In the genomic region with DNA sequence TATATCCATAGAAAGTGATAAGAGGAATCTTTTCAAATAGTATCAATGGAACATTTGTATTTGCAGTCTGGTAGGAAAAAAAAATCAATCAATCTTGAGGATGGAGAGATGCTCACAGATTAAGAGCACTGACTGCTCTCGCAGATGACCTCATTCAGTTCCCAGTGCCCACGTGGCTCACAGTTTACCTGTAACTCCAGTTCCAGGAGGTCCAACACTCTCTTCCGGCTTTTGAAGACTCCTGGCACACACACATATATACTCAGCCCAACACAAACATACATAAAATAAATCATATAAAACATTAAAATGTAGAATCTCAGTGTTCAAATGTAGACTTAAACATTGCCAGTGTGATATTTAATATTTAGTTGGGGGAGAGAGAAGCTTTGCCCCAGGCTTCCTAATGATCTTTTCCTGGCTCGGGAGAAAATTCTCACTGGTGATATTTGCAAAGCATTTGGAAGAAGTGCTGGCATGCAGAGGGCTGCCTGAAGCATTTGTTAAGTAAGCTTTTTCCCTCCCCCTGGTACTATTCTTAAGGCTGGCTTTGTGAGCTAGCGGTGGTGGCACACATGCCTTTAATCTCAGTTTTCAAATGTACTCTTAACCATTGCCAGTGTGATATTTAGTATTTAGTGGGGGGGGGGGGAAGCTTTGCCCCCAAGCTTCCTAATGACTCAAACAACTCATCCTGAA, we compare ENCODE assay signal across 21 mouse cellular contexts. TPM values are rescaled to one million over a fixed set of nuclear protein-coding genes. Genes with fewer than 3 reads are reported as not detected.
DNase-seq lines count a peak whose midpoint lies in the region; ATAC-seq and TF ChIP-seq lines count a peak whose summit lies in the region.
"Had no signal": no experiment of that assay in that cellular context is flagged by ENCODE, and none has a peak within 500 bp of the region (broad histone marks: within the 10 kb centered on the region; RNA-seq: fewer than 3 reads in every experiment).

No protein-coding gene starts in this region.

- no peaks in the 10 kb centered on the region for H3K27me3 ChIP-seq in embryonic facial prominence, embryonic 14.5 days (replicated peaks; ENCODE audit: control insufficient read depth, insufficient read depth, low read length)
- H3K27me3 ChIP-seq in embryonic facial prominence, embryonic 10.5 days (replicated peaks; ENCODE audit: low read depth, poor library complexity, severe bottlenecking): no peaks in the 10 kb centered on the region
- H3K27me3 ChIP-seq in midbrain, embryonic 14.5 days (ENCODE audit: control insufficient read depth, insufficient read depth, low read length): no peaks in the 10 kb centered on the region
- H3K27me3 ChIP-seq in midbrain, postnatal 0 days (ENCODE audit: insufficient read depth, low read length): no peaks in the 10 kb centered on the region
- H3K27me3 ChIP-seq: forebrain, embryonic 12.5 days; heart, embryonic 13.5 days; hindbrain, embryonic 15.5 days had no signal

- H3K9ac ChIP-seq in embryonic facial prominence, embryonic 14.5 days (ENCODE audit: low read depth, low read length): no peak overlapping the region
- no peak overlapping the region for H3K9ac ChIP-seq in midbrain, embryonic 14.5 days (replicated peaks; ENCODE audit: low read length)
- no peak overlapping the region for H3K9ac ChIP-seq in midbrain, postnatal 0 days (replicated peaks; ENCODE audit: low read length, poor library complexity, severe bottlenecking)
- H3K9ac ChIP-seq: forebrain, embryonic 12.5 days; heart, embryonic 13.5 days; hindbrain, embryonic 15.5 days had no signal

- H3K9me3 ChIP-seq in embryonic facial prominence, embryonic 14.5 days (ENCODE audit: control insufficient read depth, low read length): no peaks in the 10 kb centered on the region
- no peaks in the 10 kb centered on the region for H3K9me3 ChIP-seq in embryonic facial prominence, embryonic 10.5 days
- no peaks in the 10 kb centered on the region for H3K9me3 ChIP-seq in midbrain, embryonic 14.5 days (ENCODE audit: control insufficient read depth, low read length)
- H3K9me3 ChIP-seq in midbrain, postnatal 0 days (ENCODE audit: low read length): no peaks in the 10 kb centered on the region
- H3K9me3 ChIP-seq: forebrain, embryonic 12.5 days; G1E; hindbrain, embryonic 15.5 days had no signal

- H3K4me3 ChIP-seq in embryonic facial prominence, embryonic 14.5 days (ENCODE audit: low read depth, low read length): no peak overlapping the region
- H3K4me3 ChIP-seq in embryonic facial prominence, embryonic 10.5 days: no peak overlapping the region
- H3K4me3 ChIP-seq in left cerebral cortex, adult 2 months: no peak overlapping the region
- no peak overlapping the region for H3K4me3 ChIP-seq in midbrain, embryonic 14.5 days (replicated peaks; ENCODE audit: low read depth, low read length)
- no peak overlapping the region for H3K4me3 ChIP-seq in midbrain, postnatal 0 days (ENCODE audit: low read depth, low read length)
- H3K4me3 ChIP-seq: forebrain, embryonic 12.5 days; heart, embryonic 13.5 days; hindbrain, embryonic 15.5 days had no signal

- peak; percentile 31 for DNase-seq in embryonic facial prominence, embryonic 14.5 days (ENCODE audit: low spot score)
- no peak for DNase-seq in embryonic facial prominence, embryonic 10.5 days (ENCODE audit: low spot score)
- peak in 1 of 2 experiments; percentile 8 for DNase-seq in left cerebral cortex, adult 2 months (ENCODE audit: extremely low spot score in 1 of 2, low spot score in 2 of 2)
- DNase-seq in left cerebral cortex, postnatal 10 days (ENCODE audit: extremely low spot score in 1 of 2, low spot score in 2 of 2): no peak
- DNase-seq in midbrain, embryonic 14.5 days: no peak
- DNase-seq in midbrain, postnatal 0 days (ENCODE audit: low spot score): no peak
- no peak for DNase-seq in adrenal gland, postnatal 14 days
- DNase-seq: adrenal gland, adult 8-10 months; B cell, adult 2 months; cerebellum, adult 11-12 months; cerebellum, adult 9-10 months; cerebellum, postnatal 36 days; gastrocnemius, postnatal 36 days; heart, adult 11 months; heart, postnatal 36 days had no signal

- TF ChIP-seq CTCF in left cerebral cortex, adult 2 months (IDR thresholded peaks at IDR 0.05): no peak
- no peak for TF ChIP-seq CTCF in midbrain, postnatal 0 days (IDR thresholded peaks at IDR 0.05)

- no peak overlapping the region for H3K27ac ChIP-seq in embryonic facial prominence, embryonic 14.5 days (replicated peaks; ENCODE audit: low read depth, low read length)
- H3K27ac ChIP-seq in embryonic facial prominence, embryonic 10.5 days (replicated peaks): no peak overlapping the region
- peak overlapping the region; percentile 36; the same call in 1 of the 2 replicates for H3K27ac ChIP-seq in left cerebral cortex, adult 2 months
- 0 out of 2 replicates have a peak overlapping the region, but pooled peaks have one; percentile 9 for H3K27ac ChIP-seq in midbrain, embryonic 14.5 days (replicated peaks; ENCODE audit: low read depth, low read length)
- no peak overlapping the region for H3K27ac ChIP-seq in midbrain, postnatal 0 days (ENCODE audit: low read depth, low read length)
- H3K27ac ChIP-seq: forebrain, embryonic 12.5 days; heart, embryonic 13.5 days; hindbrain, embryonic 15.5 days had no signal

- H3K4me2 ChIP-seq in embryonic facial prominence, embryonic 14.5 days (ENCODE audit: low read depth, low read length): no peak overlapping the region
- H3K4me2 ChIP-seq in midbrain, embryonic 14.5 days (ENCODE audit: low read length): no peak overlapping the region
- no peak overlapping the region for H3K4me2 ChIP-seq in midbrain, postnatal 0 days (ENCODE audit: low read depth, low read length, poor library complexity, severe bottlenecking)
- H3K4me2 ChIP-seq: forebrain, embryonic 12.5 days; heart, embryonic 13.5 days; hindbrain, embryonic 15.5 days had no signal

- no peak for ATAC-seq in embryonic facial prominence, embryonic 14.5 days (ENCODE audit: low read depth)
- ATAC-seq in midbrain, embryonic 14.5 days (ENCODE audit: low FRiP score, low TSS enrichment): no peak
- ATAC-seq in midbrain, postnatal 0 days (ENCODE audit: low FRiP score): no peak
- ATAC-seq: CD4-positive, CD25-positive, alpha-beta regulatory T cell, adult 4 months; forebrain, embryonic 16.5 days had no signal

- H3K36me3 ChIP-seq in embryonic facial prominence, embryonic 14.5 days (ENCODE audit: control insufficient read depth, insufficient read depth, low read length): no peaks in the 10 kb centered on the region
- H3K36me3 ChIP-seq in embryonic facial prominence, embryonic 10.5 days (replicated peaks): no peaks in the 10 kb centered on the region
- H3K36me3 ChIP-seq in midbrain, embryonic 14.5 days (ENCODE audit: control insufficient read depth, insufficient read depth, low read length): no peaks in the 10 kb centered on the region
- H3K36me3 ChIP-seq in midbrain, postnatal 0 days (ENCODE audit: insufficient read depth, low read length): no peaks in the 10 kb centered on the region
- H3K36me3 ChIP-seq: forebrain, embryonic 12.5 days; G1E; heart, embryonic 13.5 days; hindbrain, embryonic 15.5 days had no signal

- intact Hi-C loops in left cerebral cortex, adult 2 months (cut with DNase I): no loop called here
- intact Hi-C loops in left cerebral cortex, postnatal 10 days (cut with DNase I): no loop called here

- 51% methylated on average over 5 of the region's 5 CpGs for WGBS in embryonic facial prominence, embryonic 14.5 days
- 73% methylated on average over 5 of the region's 5 CpGs for WGBS in embryonic facial prominence, embryonic 10.5 days
- 69% methylated on average over 5 of the region's 5 CpGs for WGBS in midbrain, embryonic 14.5 days
- 50% methylated on average over 5 of the region's 5 CpGs for WGBS in midbrain, postnatal 0 days

- H3K4me1 ChIP-seq in embryonic facial prominence, embryonic 14.5 days (ENCODE audit: control insufficient read depth, insufficient read depth, low read length): no peaks in the 10 kb centered on the region
- H3K4me1 ChIP-seq in embryonic facial prominence, embryonic 10.5 days: no peaks in the 10 kb centered on the region
- peaks cover 18% of the 10 kb centered on the region; the same call in 1 of the 2 replicates for H3K4me1 ChIP-seq in midbrain, embryonic 14.5 days (ENCODE audit: control insufficient read depth, insufficient read depth, low read length)
- peaks cover 31% of the 10 kb centered on the region for H3K4me1 ChIP-seq in midbrain, postnatal 0 days (ENCODE audit: insufficient read depth, low read length)
- H3K4me1 ChIP-seq: heart, embryonic 13.5 days had no signal

RNA-seq across cellular contexts. Expression of a gene that starts 45.2 kb away (rescaled TPM):
- 2.0 and 2.5 TPM in 2 replicates for polyA plus RNA-seq in embryonic facial prominence, embryonic 14.5 days (2014; fragmentation: Nextera tagmentation; extraction: Ambion mirVana)
- polyA plus RNA-seq in embryonic facial prominence, embryonic 10.5 days (2016; fragmentation: Nextera tagmentation; extraction: Ambion mirVana): 3.4 and 6.1 TPM in 2 replicates
- 100 to 1,000 TPM; 386 to 451 TPM for total RNA-seq in left cerebral cortex, adult 2 months (2021)
- 100 to 1,000 TPM; 336 to 347 TPM for total RNA-seq in left cerebral cortex, postnatal 10 days (2021)
- polyA plus RNA-seq in midbrain, embryonic 14.5 days (2014; fragmentation: Nextera tagmentation; extraction: Ambion mirVana): 65.2 and 77.0 TPM in 2 replicates
- 219 and 234 TPM in 2 replicates for total RNA-seq in midbrain, postnatal 0 days (2014; rRNA removed)
- 116 and 120 TPM in 2 replicates for polyA plus RNA-seq in midbrain, postnatal 0 days (2015; fragmentation: Nextera tagmentation; extraction: Ambion mirVana)
- 2.7 and 2.9 TPM in 2 replicates for total RNA-seq in adrenal gland, postnatal 14 days (2021)
- polyA plus RNA-seq: G1E had no signal

Comparison
In these comparisons a context has a peak if more than half of its experiments do, and no peak if none do; other contexts are left out.
1. H3K27ac ChIP-seq: peak in left cerebral cortex, adult 2 months (single experiment) and midbrain, embryonic 14.5 days (single experiment); none in embryonic facial prominence, embryonic 14.5 days (single experiment), embryonic facial prominence, embryonic 10.5 days (single experiment) and midbrain, postnatal 0 days (single experiment).
2. RNA of a gene that starts 45.2 kb away (total RNA-seq): 386 to 451 TPM in left cerebral cortex, adult 2 months, 336 to 347 TPM in left cerebral cortex, postnatal 10 days and 219 to 234 TPM in midbrain, postnatal 0 days; 2.7 to 2.9 TPM in adrenal gland, postnatal 14 days; every median in the first group is over 10 times any median in the second.